Mouse (Mus musculus) cerebellum, adult 2 months (tissue): ENCODE measurements at regions not wholly inside any gene's neighbourhood (a gene's known extent, or its start where the extent isn't known, plus 50 kb on each side); places are given as distances from the start of the nearest gene placed in this dataset.

Experiments used
- DNase-seq, 2 experiments: peaks; one replicate each; pipeline ENCODE4 v3.0.0; 2021
- H3K27ac ChIP-seq: fragments of 200-500 bp; 2 replicates; pipeline ENCODE4 v1.5.1; 2012; ENCODE audit warnings: low read length, control low read depth, inconsistent platforms; ENCODE audit not compliant: insufficient read depth
- H3K27me3 ChIP-seq: fragments of 200-500 bp; 2 replicates; pipeline ENCODE4 v1.6.1; 2012; ENCODE audit warnings: inconsistent platforms, mild to moderate bottlenecking, low read length, moderate library complexity; ENCODE audit not compliant: control insufficient read depth, insufficient read depth
- H3K4me1 ChIP-seq: fragments of 200-500 bp; 2 replicates; pipeline ENCODE4 v1.6.1; 2011; ENCODE audit warnings: low read length; ENCODE audit not compliant: control insufficient read depth, insufficient read depth
- H3K4me3 ChIP-seq: fragments of 200-500 bp; replicated peaks from 2 replicates; pipeline ENCODE3; 2011; ENCODE audit warnings: mild to moderate bottlenecking, low read depth, low read length, control low read depth; ENCODE audit not compliant: insufficient read depth
- CTCF ChIP-seq: fragments of 200-500 bp; IDR thresholded peaks from 2 replicates; pipeline ENCODE4 v1.5.1; 2011; ENCODE audit warnings: low read depth, mild to moderate bottlenecking, control low read depth, low read length, moderate library complexity, borderline replicate concordance; ENCODE audit not compliant: insufficient read depth
- POLR2A ChIP-seq: fragments of 200-500 bp; IDR thresholded peaks from 2 replicates; pipeline ENCODE4 v1.6.1; 2011; ENCODE audit warnings: low read length, control low read depth, borderline replicate concordance; ENCODE audit not compliant: insufficient read depth
- whole genome bisulfite sequencing: fragments of 180-500 bp; shearing (Covaris S2); methylation state at CpG from one replicate; pipeline ENCODE4 v1.1.7; 2018; 5-methylcytosine and 5-hydroxymethylcytosine counted together

DNA sequence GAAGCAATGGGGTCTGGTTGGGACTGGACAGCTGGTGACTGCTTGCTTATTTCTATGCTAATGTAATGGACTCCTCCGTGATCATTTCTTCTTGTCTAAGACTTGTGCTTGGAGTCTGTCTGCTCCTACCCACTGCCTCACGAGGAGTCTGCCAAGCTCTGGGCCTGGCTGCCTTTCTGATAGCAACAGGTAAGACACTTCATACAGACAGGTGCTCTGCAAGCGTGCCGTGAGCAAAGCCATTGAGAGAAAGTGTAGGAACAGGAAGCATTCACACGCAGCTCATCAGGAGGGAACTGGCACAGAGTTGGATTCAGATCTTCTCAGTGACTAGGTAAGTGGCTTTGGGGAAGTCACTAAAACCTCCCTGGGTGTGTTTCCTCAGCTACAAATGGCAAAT lies 57.6 kb upstream of the 2410004P03Rik start:
- no peaks in the 10 kb centered on the region for H3K27me3 ChIP-seq
- peaks cover 3% of the 10 kb centered on the region; the same call in 1 of the 2 replicates for H3K4me1 ChIP-seq
- H3K4me3 ChIP-seq, result no peak overlapping the region
- WGBS, result 51% methylated on average over 5 of the region's 5 CpGs
- H3K27ac ChIP-seq, result no peak overlapping the region
- no peak for TF ChIP-seq POLR2A
- no peak for TF ChIP-seq CTCF
- DNase-seq, result no peak

DNA sequence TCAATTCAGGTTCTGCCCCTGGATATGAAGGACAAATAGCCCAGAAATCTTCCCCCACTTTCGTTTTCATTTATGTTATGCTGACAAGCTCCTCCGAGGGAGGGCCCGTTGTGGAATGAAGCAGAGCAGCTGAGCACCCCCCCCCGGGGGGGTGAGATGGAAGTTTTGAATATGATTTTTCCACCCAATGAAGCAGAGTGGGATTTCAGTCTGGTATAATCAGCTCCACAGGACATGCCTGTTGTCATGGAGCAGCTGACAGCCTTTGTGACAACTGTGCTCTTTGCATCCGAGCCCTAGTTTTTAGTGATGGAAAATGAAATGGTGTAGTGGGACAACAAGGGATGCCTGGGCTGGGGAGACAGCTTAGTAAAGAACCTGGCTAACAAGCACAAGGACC lies 52.4 kb upstream of the 2410004P03Rik start:
- 20% methylated on average over 5 of the region's 5 CpGs for WGBS
- Histone ChIP-seq H3K4me1 (no peaks in the 10 kb centered on the region), H3K27ac (no peak overlapping the region), H3K27me3 (no peaks in the 10 kb centered on the region), H3K4me3 (no peak overlapping the region)
- TF ChIP-seq POLR2A (no peak), CTCF (no peak)
- no peak for DNase-seq
